Mouse (Mus musculus): Measurements from ENCODE around the gene Fermt2.

DNA sequence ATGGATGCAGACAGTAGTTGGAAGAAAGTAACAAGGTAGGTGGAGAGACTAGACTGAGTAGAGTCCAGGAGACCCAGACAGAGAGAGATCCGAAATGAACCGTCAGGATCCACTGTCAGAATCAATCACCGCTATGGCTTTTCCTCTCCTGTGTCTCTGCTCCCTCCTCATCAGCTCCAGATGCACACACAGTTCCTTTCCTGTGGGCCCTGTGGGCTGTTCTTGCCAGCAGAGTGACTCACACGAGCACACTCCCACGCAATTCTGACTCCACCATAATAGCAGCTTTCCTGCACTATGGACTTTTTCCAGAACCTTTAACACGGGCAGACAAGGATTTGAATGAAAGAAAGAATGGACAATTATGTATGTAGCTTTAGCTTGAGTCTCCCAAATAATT lies 31.8 kb upstream of the Fermt2 start:
- TF ChIP-seq POLR2A (IDR thresholded peaks at IDR 0.05; ENCODE audit: control insufficient read depth, extremely low read depth, insufficient read depth, low read length, poor library complexity): no peak
- TF ChIP-seq CTCF (IDR thresholded peaks at IDR 0.05; ENCODE audit: borderline replicate concordance, control insufficient read depth, extremely low read depth, insufficient read depth, low read length, poor library complexity): no peak

Measured in thymus, adult 2 months (tissue).